Mouse (Mus musculus): ENCODE results near the gene Lrrc74b. TPM values are rescaled to one million over a fixed set of nuclear protein-coding genes. Genes with fewer than 3 reads are reported as not detected.

The Lrrc74b gene
- polyA plus RNA-seq, 1 experiment, result not detected

DNA sequence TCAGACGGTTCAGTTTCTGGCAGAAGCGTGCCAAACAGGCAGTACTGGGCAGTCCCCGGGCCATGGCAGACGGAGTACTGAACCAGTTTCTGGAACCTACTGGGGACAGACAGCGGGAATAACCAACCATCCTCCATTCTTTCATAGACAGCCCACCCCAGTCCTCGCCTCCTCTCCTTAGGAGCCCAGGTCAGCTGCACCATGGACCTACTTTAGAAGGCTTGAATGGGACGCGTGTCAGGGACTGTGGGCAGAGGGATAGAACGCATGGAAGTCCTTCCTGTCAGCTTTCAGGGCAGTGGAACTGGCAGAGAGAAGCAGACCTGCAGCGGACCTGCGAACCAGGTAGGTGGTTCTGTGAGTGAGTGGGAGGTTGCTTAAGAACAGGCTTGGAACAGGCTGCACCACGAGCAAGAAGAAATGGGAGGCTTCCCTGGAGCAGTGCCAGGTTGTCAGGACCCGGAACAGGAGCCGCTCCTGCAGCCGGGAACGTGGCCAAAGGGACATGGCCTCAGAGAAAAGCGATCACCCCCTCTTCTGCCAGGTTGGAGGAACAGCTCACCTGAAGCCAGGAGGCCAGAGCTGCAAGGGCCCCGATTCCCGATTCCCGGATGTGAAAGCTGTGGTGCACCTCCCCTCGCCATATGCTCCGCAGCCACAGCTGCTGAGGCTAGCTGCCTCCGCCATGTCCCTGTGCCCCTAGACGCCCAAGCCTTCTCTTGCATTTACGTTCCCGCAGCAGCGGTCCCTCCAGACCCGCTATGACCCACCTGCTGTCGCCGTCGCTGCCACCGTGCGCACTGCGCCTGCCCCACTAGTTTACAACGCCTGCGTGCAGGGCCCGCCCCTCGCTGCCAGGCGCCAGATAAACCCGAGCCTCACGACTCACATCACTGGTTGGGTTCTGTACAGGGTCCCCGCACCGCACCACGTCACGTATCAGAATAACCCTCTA lies 15.1 kb upstream of the Lrrc74b start:
- Histone ChIP-seq H3K27ac (ENCODE audit: control insufficient read depth, insufficient read depth, low read depth, low read length, poor library complexity) (no peak overlapping the region), H3K4me1 (ENCODE audit: control insufficient read depth, insufficient read depth, low read length) (no peaks in the 10 kb centered on the region; the same call in 1 of the 2 replicates), H3K4me3 (replicated peaks; ENCODE audit: control insufficient read depth, low read depth, low read length) (peak overlapping the region; percentile 60)
- TF ChIP-seq POLR2A (IDR thresholded peaks at IDR 0.05; ENCODE audit: borderline replicate concordance, control insufficient read depth, low read depth, low read length) (no peak), CTCF (IDR thresholded peaks at IDR 0.05; ENCODE audit: control insufficient read depth, insufficient read depth, low read length) (no peak)
- 17% methylated on average over 45 of the region's 45 CpGs for WGBS

DNA sequence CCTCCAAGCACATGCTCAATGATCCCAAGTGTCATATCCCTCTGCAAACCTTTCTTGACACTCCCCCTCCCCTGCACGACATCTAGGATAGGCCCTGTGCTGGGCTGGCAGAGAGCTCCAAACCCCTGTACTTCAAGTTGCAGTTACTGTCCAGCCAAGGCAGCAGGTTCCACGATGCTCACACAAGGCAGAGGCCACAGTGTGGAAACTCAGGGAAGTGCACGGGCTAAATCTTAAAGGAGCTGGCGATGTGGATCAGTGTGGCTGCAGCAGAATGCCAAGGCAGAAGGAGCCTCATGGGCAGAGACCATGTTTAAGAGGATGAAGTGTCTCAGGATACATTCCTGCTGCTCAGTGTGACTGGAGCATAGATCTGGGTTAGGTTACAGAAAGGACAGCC lies 5.1 kb upstream of the Lrrc74b start:
- Histone ChIP-seq H3K4me1 (ENCODE audit: control insufficient read depth, insufficient read depth, low read length) (no peaks in the 10 kb centered on the region), H3K4me3 (replicated peaks; ENCODE audit: control insufficient read depth, low read depth, low read length) (no peak overlapping the region), H3K27ac (ENCODE audit: control insufficient read depth, insufficient read depth, low read depth, low read length, poor library complexity) (no peak overlapping the region)
- TF ChIP-seq POLR2A (IDR thresholded peaks at IDR 0.05; ENCODE audit: borderline replicate concordance, control insufficient read depth, low read depth, low read length) (no peak), CTCF (IDR thresholded peaks at IDR 0.05; ENCODE audit: control insufficient read depth, insufficient read depth, low read length) (no peak)
- WGBS, result 44% methylated on average over 4 of the region's 4 CpGs

DNA sequence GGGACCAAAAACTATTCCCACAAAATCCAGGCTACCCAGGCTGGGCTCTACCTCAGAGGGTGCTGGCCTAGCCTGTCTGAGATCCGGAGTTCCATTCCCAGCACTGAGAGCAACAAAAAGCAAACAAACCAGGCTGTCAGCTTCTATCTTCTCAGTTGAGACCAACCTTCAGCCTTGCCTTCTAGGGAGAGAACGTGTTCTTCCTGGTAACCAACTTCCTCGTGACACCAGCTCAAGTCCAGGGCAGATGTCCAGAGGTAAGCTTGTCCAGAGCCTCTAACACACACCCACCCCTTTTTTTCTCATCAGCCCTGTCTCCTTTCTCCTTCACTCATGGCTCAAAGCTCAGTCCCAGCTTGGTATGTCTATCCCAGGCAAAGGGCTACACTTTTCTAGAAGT lies 3.7 kb upstream of the Lrrc74b start:
- 43% methylated on average over 3 of the region's 3 CpGs for WGBS
- Histone ChIP-seq H3K4me3 (replicated peaks; ENCODE audit: control insufficient read depth, low read depth, low read length) (no peak overlapping the region), H3K4me1 (ENCODE audit: control insufficient read depth, insufficient read depth, low read length) (no peaks in the 10 kb centered on the region), H3K27ac (ENCODE audit: control insufficient read depth, insufficient read depth, low read depth, low read length, poor library complexity) (no peak overlapping the region)
- TF ChIP-seq POLR2A (IDR thresholded peaks at IDR 0.05; ENCODE audit: borderline replicate concordance, control insufficient read depth, low read depth, low read length) (no peak), CTCF (IDR thresholded peaks at IDR 0.05; ENCODE audit: control insufficient read depth, insufficient read depth, low read length) (no peak)

- Histone ChIP-seq H3K4me1 (ENCODE audit: control insufficient read depth, insufficient read depth, low read length) (no peaks in the 10 kb centered on the region), H3K4me3 (replicated peaks; ENCODE audit: control insufficient read depth, low read depth, low read length) (no peak overlapping the region), H3K27ac (ENCODE audit: control insufficient read depth, insufficient read depth, low read depth, low read length, poor library complexity) (no peak overlapping the region)
- TF ChIP-seq CTCF (IDR thresholded peaks at IDR 0.05; ENCODE audit: control insufficient read depth, insufficient read depth, low read length) (no peak), POLR2A (IDR thresholded peaks at IDR 0.05; ENCODE audit: borderline replicate concordance, control insufficient read depth, low read depth, low read length) (no peak)
- 49% methylated on average over 2 of the region's 2 CpGs for WGBS
These were observed 3.2 kb upstream of the Lrrc74b start for GRCm38 (mm10) chr16:17564221-17564620.

DNA sequence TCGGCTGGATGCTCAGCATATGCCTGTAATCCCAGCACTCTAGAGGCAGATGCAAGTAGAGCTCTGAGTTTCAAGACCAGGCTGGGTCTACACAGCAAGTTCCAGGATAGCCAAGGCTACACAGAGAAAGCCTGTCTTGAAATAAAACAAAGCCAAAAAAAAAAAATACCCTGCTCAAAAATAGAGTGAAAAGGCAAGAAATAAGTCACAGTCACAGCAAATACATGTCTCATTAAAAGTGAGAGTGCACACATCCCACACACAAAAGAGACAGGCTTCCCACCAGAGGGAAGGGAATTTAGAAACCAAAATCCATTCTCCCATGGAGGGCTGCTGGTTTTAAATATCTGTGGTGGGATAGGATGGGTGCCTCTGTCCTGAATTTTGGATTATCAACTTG lies 2.5 kb upstream of the Lrrc74b start:
- no peak overlapping the region for H3K4me3 ChIP-seq (replicated peaks; ENCODE audit: control insufficient read depth, low read depth, low read length)
- no peaks in the 10 kb centered on the region; the same call in 1 of the 2 replicates for H3K4me1 ChIP-seq (ENCODE audit: control insufficient read depth, insufficient read depth, low read length)
- no peak overlapping the region for H3K27ac ChIP-seq (ENCODE audit: control insufficient read depth, insufficient read depth, low read depth, low read length, poor library complexity)
- 62% methylated on average over 1 of the region's 1 CpGs for WGBS
- TF ChIP-seq CTCF (IDR thresholded peaks at IDR 0.05; ENCODE audit: control insufficient read depth, insufficient read depth, low read length) (no peak), POLR2A (IDR thresholded peaks at IDR 0.05; ENCODE audit: borderline replicate concordance, control insufficient read depth, low read depth, low read length) (no peak)

DNA sequence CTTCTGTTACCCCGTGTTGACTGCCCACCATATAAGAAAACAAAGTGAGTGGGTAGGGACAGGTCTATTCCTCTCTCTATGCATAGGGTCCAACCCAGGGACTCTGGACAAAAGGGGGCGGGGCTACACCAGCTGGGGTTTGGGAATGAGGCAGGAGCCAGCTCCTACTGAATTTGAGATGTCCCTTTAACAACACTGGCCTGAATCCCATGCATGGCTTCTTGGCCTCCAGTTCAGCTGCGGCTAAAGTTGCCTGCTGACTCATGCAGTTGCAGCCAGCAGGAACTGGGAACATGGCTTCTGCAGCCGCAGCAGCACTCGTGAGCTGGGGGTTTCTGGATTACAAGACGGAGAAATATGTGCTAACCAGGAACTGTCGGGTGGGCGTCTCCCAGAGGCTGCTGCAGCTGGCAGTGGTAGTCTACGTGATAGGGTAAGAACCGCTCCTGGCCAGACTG lies 733 bp upstream of the Lrrc74b start, which contains the start of gene P2rx6:
P2rx6 (plus strand) TSS at position 135 of the 458 bp plus-strand sequence.
- 3% methylated on average over 10 of the region's 10 CpGs for WGBS
- no peaks in the 10 kb centered on the region; the same call in 1 of the 2 replicates for H3K4me1 ChIP-seq (ENCODE audit: control insufficient read depth, insufficient read depth, low read length)
- no peak for TF ChIP-seq POLR2A (IDR thresholded peaks at IDR 0.05; ENCODE audit: borderline replicate concordance, control insufficient read depth, low read depth, low read length)
- no peak for TF ChIP-seq CTCF (IDR thresholded peaks at IDR 0.05; ENCODE audit: control insufficient read depth, insufficient read depth, low read length)
- H3K4me3 ChIP-seq (replicated peaks; ENCODE audit: control insufficient read depth, low read depth, low read length), result no peak within 1 kb of the TSS
- no peak within 1 kb of the TSS for H3K27ac ChIP-seq (ENCODE audit: control insufficient read depth, insufficient read depth, low read depth, low read length, poor library complexity)

- no peak overlapping the region for H3K27ac ChIP-seq (ENCODE audit: control insufficient read depth, insufficient read depth, low read depth, low read length, poor library complexity)
- H3K4me3 ChIP-seq (replicated peaks; ENCODE audit: control insufficient read depth, low read depth, low read length), result no peak overlapping the region
- TF ChIP-seq POLR2A (IDR thresholded peaks at IDR 0.05; ENCODE audit: borderline replicate concordance, control insufficient read depth, low read depth, low read length) (no peak), CTCF (IDR thresholded peaks at IDR 0.05; ENCODE audit: control insufficient read depth, insufficient read depth, low read length) (no peak)
- no peaks in the 10 kb centered on the region; the same call in 1 of the 2 replicates for H3K4me1 ChIP-seq (ENCODE audit: control insufficient read depth, insufficient read depth, low read length)
- WGBS, result 76% methylated on average over 9 of the region's 9 CpGs
These were observed 1.5 kb downstream of the Lrrc74b start for GRCm38 (mm10) chr16:17559396-17560027.

- H3K4me3 ChIP-seq (replicated peaks; ENCODE audit: control insufficient read depth, low read depth, low read length), result no peak overlapping the region
- 4% methylated on average over 5 of the region's 5 CpGs for WGBS
- no peak overlapping the region for H3K27ac ChIP-seq (ENCODE audit: control insufficient read depth, insufficient read depth, low read depth, low read length, poor library complexity)
- TF ChIP-seq POLR2A (IDR thresholded peaks at IDR 0.05; ENCODE audit: borderline replicate concordance, control insufficient read depth, low read depth, low read length) (no peak), CTCF (IDR thresholded peaks at IDR 0.05; ENCODE audit: control insufficient read depth, insufficient read depth, low read length) (no peak)
- H3K4me1 ChIP-seq (ENCODE audit: control insufficient read depth, insufficient read depth, low read length), result peaks cover 2% of the 10 kb centered on the region
These were observed 2.2 kb downstream of the Lrrc74b start for GRCm38 (mm10) chr16:17558811-17559210.
